Mouse (Mus musculus) cerebellum, postnatal 14 days (tissue): ENCODE measurements around the gene Sept6.

Source experiments
- DNase-seq, 2 experiments: peaks; one replicate each; pipeline ENCODE4 v3.0.0; 2021; ENCODE audit warnings: mixed read lengths in 2 of 2

Sept6 gene

DNA sequence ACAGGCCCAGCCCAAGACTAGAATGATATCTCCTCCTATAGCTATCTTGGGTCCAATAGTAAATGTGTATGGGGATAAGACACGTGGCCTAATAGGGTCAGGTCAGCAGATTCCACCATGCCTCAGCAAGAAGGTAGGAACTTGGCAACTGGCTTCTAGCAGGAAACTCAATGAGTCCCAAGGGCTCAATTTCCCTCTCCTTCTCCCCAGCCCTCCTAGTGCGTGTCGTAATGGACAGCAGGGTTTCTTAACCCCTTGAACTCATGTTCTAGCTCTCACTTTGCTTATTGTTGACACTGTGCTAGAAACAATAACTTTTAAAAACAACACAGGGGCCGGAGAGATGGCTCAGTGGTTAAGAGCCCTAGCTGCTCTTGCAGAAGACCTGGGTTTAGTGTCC is 22.1 kb downstream of the Sept6 start:
- no peak for DNase-seq

DNA sequence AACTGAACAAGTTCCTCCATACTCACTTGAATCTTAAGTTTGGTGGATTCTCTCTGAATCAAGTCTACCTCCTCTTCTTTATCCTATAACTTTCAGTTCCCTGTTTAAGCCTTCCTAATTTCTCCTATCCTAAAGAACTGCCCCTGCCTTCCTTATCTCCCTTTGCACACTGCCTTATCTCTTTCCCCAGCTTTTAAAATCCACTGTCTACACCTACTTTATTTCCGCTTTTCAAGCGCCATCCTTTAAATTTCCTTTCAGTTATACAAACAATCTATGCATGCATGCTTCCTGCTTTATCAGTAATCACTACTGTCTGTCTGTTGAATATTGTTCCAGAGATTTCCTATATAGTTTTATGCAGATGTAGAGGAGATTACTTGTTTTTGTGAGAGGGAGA is 34.9 kb downstream of the Sept6 start:
- DNase-seq: no peak

DNA sequence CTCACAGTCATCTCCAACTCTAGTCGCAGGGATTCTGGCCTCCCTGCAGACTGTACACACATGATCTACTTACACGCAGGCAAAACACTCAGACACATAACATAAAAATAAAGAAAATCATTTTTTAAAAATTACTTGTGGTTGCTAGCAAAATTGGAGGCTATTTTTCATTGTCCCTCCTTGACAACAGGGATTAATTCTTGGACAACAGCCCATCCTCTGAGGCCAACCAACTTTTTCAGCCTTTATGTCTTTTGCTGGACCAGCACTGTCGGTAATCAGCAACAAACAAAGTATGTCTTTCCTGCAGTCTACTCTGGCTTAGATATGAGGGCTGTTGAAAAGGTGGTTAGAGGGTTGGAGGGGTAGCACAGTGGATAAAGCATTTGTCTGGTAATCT is 50.5 kb downstream of the Sept6 start:
- DNase-seq: no peak

DNA sequence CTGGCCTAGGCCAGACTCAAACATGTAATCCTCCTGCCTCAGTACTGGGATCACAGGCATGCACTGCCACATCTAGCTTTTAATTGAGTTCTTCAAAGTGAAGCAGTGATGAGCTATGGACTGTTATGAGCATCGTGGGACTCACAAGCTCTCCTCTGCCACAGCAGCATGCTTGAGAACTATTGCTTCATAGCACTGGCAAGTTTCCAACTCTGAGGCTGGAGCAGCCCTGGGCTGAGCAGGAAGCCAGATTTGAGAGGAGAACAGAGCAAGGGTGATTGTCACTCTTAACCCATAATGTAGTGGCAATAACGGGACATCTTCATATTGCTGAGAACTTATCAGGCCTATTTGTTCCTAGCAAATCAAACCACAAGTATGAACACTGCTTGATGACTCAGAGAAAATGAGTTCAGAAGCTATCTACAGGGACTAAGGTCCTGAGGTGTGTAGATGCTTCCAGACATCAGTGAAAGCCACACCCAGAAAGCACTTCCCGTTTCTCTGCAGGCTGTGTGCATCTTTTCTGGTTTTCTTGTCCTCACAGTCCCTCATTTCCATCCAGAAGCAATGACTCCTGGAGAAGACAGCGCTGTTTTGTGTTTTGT is 51.7 kb downstream of the Sept6 start:
- DNase-seq: peak; percentile 17 to 22

DNA sequence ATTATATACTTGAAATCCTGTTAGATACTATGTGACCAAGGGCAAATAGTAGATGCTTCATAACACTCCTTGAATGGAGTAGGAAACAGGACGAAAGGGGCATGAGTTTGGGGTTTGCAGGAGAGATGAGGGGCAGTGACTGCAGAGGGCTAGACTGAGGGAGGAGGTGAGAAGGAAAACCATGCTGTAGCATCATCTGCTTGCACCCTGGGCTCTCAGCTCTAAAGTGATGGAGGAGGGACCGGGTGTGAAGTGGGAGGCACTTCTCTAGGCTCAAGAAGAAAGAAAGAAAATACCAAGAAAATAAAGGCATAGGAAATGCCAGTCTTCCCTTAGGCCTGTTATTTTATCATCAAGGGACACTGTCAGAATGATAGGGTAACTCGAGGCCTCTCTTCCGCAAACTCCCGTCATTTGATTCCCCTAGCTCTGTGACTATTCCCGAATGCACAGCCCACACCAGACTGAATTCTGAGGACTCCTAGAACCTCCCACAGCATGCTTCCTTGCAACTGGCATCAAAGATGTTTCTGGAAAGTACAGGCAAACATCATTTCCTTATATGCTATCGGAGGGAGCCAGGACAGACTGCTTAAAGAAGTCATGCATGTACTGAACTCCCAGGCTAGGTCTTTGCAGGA is 56.1 kb downstream of the Sept6 start:
- no peak for DNase-seq

DNA sequence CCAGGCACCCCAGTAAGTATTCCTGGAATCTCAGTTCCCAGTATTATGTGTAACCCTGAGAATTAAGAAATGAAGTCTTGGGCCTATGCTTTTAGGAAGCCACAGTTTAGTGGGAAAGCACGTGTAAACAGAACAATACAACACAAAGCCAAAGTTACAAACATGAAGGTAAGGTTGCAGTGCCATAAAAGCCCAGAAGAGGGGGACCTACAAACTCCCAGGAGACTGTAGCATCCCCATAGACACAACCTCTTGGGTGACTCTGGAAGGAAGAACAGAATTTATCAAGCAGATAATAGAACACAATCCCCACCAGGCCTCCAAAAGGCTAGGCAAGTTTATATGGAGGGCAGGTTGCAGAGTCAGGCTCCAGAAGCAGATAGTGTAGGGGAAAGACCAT is 61.0 kb downstream of the Sept6 start:
- no peak for DNase-seq

DNA sequence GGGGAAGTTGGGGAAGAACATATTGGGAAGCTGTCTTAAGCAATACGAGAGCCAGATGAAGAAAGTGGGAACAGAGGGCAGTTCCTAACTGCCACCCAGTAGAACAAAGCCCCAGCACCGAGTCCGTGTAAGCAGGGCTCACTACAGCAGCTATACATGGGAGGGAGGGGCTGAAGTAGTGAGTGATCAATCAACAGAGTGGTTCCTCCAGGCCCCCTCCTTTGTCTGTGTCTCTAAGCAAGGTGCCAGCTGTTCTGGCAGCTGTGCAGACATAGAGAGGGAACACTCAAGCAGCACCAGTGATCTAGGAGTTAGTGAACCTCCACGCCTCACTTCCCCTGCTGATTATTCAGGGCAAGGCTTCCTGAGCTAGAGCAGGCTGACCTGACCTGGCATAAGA is 61.9 kb downstream of the Sept6 start:
- no peak for DNase-seq

DNA sequence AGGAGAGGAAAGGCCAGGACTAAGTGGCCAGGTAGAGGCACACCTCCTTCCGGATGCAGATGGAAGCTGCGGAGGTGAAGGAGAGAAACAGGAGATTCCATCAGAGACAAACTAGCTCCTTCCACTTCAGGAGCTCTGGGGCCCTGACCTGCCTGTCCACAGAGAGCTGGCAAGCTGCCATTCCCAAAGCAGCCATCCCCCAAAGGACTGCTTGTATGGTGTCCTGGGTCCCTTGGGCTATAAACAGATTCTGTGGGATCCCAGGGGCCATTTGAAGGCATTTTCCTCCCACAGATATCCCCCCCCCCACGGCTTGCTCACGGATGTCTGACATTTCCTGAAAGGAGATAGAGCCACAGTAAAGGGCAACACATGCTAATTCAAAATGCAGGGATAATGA is 62.8 kb downstream of the Sept6 start:
- no peak for DNase-seq

DNA sequence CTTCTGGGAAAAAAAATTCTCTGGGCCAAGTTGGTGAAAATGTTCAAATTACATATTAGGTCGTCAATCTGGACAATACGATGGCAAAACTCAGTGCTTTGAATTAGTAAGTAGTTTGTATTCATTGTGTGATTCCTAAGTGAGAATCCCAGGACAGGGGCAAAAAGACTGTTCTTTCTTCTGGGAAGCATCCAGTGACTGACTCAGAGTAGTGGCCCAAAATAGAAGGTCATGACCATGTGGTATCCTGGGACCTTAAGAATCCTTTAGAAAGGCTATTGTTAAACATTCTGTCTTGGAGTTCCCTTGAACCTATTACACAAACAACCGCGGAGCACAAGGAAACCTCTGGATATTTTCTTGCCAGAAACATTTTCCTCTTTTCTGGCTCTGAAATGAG is 70.2 kb downstream of the Sept6 start:
- DNase-seq: no peak

DNA sequence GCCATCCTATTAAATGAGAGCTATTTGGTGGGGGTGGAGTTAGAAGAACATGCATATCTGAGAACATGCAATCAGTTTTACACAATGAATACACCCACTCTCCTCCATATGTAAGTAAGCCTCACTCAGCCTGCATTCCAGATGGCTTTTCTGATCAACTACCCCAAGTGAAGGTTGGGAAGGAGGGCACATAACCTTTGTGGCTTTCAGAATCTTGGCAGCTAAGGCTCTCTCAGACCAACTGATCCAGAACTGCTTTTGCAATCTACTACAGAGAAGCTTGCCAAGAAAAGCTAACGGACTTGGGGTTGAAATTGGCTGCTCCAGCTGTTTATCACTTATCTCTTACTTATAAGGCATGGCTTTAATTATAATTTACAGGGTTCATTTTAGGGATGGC is 73.8 kb downstream of the Sept6 start:
- no peak for DNase-seq

DNA sequence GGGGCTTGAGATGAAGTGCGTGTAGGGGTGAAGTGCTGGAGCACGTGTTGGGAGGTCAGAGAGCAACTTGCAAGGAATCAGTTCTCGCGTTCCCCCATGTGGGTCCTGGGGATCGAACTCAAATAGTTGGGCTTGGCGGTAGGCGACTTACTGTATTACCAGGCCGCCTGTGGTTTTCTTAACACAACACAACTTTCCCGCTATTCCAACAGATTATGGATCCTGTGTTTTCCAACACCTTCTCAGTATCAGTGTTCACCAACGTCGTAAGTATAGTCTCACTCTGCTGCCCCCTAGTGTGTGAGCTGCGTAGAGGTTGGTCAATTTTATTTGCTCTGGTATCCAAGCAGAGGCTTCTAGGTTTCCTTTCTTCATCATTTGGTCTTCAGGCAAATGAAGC is 80.3 kb downstream of the Sept6 start:
- peak; percentile 65 to 76 for DNase-seq

DNA sequence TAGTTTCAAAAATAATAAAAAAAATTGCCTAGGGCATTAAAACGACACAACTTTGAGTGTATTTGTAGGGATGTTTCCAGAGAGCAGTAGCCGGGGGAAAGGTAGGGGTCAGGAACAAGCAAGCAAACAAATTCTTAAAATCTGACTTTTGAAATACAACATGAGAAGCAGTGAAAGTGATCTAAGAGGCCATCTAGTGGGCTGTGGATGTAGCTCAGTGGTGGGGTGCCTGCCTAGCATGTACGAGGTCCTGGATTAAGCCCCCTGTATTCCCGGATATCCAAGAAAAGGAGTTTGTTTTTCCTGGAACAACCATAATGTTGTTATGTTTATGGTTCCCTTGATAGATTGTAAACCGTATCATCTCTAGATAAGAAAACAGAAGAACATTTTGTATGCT is 85.1 kb downstream of the Sept6 start:
- peak; percentile 7 to 9 for DNase-seq

DNA sequence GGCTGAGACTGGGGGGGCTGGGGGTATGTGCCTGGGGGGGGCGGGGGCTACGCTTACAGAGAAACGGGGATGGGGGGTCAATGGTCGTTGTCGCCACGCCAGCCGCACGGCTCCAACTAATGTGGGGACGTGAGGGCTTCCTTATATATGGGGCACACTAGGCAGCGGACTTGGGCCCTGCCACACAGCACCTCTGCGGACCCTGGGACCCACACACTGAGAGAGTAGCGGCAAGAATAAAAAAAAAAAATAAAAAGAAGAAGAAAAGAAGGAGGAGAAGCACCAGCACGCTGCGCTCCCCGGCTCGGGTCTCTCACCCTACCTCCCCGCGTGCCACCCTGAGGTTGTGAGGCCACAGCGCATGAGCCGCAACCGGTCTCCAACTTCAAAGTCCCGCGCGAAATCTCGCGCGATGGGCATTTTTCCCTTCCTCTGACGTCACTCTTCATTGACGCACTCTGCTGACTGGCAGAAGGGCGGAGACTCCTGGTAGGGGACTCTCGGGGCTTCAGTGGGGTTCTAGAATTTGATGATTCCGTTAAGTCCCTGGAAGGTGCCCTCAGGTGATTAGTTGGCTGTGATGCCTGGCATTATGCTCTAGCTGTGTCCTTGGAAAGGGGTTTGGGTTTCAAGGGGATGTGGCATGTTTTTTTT is 88.4 kb downstream of the Sept6 start:
- peak; percentile 93 to 95 for DNase-seq

DNA sequence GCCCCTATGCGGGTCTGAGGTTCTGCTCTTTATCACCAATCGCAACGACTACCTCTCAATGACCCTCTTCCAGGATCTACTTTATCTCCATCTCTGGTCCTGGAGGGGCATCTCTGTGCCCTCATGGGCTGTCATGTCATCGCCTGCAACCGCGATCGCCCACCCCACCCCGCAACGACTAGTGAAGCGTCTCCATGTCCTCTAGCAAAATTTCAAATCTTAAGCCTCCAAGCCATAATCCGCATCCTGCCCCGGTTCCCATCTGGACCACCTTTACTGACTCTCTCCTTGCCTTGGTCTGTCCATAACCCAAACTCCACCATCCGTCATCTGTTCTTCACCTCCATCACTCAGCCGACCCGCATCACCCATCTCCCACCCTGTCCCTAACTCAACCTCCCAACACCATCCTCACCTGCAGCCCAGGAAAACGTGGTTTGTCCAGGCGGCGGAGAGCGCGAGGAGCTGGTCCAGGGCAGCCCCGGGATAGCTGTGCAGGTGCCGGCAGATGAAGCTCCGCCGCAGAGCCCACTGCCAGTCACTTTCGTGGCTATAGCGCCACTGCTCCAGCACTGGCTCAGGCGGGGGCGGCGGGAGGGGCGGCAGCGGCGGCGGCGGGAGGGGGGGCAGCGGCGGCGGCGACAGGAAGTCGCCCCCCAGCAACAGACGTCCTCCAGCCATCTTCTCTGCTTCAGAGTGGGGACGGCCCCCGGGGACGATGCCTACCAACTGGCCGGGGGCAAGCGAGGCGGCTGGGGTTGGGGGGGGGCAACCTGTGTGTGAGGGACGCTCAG is 89.1 kb downstream of the Sept6 start, which contains the start of gene Nkrf:
Gene Nkrf (minus strand): TSS at position 579 of the 794 bp plus-strand sequence.
- DNase-seq: peak; percentile 57 to 64

DNA sequence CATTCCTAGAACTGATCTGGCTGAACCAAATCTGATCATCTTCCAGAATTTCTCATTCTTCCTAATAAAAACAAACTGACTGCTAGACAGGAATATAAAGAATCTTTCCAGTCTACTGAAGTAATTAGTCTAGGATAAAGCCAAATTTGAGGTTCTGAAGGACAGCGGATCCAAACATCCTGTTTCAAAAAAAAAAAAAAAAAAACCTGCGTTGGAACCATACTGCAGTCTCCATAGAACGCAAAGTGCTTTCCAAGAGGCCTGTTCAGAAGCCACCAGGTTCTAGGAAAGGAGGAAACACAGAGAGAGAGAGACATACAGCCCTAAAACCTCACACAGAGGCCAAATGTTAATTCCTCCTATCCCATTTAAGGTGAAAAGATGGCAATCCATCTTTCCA is 89.9 kb downstream of the Sept6 start:
- DNase-seq: no peak

DNA sequence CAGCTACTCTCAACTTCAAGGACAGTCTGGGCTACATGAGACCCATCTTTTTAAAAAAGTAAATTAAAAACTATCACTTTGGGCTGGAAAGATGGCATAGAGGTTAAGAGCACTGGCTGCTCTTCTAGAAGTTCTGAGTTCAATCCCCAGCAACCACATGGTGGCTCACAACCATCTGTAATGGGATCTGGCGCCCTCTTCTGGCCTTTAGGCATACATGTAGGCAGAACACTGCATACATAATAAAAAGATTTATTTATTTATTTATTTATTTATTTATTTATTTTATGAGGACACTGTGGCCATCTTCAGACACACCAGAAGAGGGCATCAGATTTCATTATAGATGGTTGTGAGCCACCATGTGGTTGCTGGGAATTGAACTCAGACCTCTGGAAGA is 92.7 kb downstream of the Sept6 start:
- peak in 1 of 2 experiments; percentile 44 for DNase-seq

DNA sequence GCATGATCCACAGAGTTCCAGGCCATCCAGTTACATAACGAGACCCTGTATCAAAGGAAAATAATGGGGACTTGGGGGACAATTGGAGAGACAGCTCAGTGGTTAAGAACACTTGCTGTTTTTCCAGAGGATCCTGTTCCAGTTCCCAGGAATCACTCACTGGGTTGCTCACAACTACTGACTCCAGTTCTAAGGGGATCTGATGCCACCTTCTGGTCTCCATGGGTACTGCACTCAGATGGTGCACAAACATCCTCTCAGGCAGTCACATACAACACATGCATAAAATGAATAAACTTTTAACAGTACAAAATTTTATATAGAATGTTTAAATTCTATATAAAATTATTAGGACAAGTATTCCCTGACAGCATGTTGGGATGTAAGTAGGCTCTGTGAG is 106.9 kb downstream of the Sept6 start:
- peak in 1 of 2 experiments; percentile 34 for DNase-seq

DNA sequence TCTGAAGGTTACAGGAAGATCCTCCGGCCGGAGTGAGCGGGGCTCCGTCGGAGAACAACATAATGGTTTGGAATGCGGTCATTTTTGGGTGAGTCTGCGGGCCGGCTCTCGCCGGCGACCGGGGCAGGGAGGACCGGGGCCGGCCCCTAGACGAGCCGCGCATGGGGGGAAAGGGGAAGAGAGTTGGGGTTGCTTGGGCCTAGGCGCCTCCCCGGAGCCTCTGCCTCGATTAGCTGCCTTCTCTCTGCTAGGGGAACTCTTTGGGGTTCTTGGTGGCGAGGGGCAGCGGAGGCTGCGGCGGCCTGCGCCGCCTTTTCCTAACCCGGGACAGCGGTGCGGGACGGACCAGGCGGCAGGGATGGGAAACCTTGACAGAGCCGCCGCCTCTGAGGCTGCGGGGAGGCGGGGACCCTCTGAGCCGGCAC is 116.9 kb downstream of the Sept6 start:
- no peak for DNase-seq

DNA sequence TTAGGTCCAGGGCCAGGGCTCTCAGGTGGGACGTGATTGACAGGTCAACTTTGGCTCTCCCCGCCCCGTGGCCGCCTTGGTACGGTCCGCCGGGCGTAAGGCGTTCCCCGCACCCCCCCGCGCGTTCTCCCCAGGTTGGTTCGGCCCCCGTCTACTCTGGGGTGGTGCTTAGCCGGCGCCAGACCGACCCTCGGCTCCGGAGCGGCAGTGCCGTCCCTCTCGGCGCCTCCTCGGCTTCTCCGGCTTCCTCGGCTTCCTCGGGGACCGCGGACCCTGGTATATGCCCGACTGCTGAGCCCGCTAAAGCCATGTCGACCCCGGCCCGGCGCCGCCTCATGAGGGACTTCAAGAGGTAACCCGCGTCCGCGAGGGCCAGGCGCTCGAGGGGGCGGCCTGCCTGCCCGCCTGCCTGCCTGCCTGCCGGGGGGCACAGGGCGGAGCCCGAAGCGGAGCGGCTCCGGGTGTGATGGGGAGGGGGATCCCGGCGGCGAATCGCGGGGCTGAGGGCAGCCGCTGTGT is 117.4 kb downstream of the Sept6 start:
- DNase-seq: peak; percentile 91 to 95

DNA sequence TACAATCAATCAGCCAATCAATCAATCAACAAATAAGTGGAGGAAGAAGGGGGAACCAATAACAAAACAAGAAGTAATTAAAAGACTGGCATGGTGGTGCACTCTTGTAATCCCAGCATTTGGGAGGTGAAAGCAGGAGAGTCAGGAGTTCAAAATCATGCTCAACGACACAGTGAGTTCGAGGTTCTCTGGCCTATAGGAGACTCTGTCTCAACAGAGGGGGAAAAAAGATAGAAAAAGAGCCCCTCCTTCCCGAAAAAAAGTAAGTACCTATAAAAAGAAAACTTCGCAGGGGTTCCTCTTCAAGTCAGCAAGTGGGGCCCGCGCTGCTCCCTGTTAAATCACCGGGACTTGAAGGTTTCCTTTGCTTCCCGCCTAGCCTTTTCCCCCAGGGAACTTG is 117.8 kb downstream of the Sept6 start, which contains the start of the genes Ube2a and C330007P06Rik:
Gene Ube2a (plus strand): TSS at position 136 of the 400 bp plus-strand sequence.
Gene C330007P06Rik (minus strand): TSS at position 347 of the 400 bp plus-strand sequence.
- DNase-seq: no peak

DNA sequence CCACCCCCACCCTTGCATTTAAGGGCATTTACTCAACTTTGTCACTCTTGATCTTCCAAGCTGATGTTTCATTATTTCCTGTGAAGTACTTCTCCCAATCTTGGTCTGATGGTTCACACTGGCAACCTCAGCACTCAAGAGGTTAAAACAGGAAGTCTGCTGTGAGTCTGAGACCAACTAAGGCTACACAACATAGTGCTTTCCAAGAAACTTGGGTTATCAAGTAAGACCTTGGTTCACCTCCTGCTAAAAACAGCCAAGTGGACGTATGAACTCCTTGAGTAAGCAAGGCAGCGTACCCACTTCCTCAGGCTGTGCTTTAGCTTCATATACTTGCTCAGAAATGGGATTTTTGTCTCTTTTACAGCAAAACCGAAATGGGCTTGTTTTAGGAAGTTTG is 121.2 kb downstream of the Sept6 start:
- DNase-seq: no peak

DNA sequence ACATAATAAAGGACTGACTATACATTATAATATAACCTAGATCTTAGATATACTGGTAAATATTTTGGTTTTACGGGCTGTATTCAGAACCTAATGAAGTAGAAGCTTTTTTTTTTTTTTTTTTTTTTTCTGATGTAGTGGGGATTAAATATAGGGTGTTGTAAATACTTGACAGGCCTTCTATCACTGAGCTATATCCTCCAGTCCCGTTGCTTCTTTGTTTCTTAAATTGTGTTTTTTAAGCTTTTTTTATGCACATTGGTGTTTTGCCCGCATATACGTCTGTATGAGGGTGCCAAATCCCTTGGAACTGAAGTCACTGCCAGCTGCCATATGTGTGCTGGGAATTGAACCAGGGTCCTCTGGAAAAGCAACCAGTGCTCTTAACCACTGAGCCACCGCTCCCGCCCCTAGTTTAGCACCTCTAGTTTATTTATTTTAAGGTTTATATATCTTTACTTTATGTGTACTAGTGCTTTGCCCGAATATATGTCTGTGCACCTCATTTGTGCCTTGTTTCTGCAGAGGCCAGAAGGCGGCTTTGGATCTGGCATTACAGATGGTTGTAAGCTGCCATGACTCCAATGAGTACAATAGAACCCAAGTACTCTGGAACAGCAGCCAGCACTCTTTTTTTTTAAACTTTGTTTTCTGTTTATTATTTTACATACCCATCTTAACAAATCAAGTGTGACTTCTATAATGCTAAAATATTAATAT is 126.8 kb downstream of the Sept6 start:
- DNase-seq: peak in 1 of 2 experiments; percentile 1
